Mouse (Mus musculus) ovary, postnatal 14 days (tissue): ENCODE data around the gene Cryzl1.

Experiments used
- DNase-seq: peaks from one replicate; pipeline ENCODE4 v3.0.0; 2022; ENCODE audit warnings: low spot score

Cryzl1 gene

GRCm38 (mm10) chr16:91640171-91640570, 88.6 kb downstream of the Cryzl1 start:
- no peak for DNase-seq

GRCm38 (mm10) chr16:91639636-91640035, 89.1 kb downstream of the Cryzl1 start:
- DNase-seq, result no peak
